Mouse (Mus musculus): ENCODE results near the gene Atg2b. TPM values are rescaled to one million over a fixed set of nuclear protein-coding genes. Genes with fewer than 3 reads are reported as not detected.

The Atg2b gene
- polyA plus RNA-seq, 1 experiment from 2014 or later: 17.7 TPM

DNA sequence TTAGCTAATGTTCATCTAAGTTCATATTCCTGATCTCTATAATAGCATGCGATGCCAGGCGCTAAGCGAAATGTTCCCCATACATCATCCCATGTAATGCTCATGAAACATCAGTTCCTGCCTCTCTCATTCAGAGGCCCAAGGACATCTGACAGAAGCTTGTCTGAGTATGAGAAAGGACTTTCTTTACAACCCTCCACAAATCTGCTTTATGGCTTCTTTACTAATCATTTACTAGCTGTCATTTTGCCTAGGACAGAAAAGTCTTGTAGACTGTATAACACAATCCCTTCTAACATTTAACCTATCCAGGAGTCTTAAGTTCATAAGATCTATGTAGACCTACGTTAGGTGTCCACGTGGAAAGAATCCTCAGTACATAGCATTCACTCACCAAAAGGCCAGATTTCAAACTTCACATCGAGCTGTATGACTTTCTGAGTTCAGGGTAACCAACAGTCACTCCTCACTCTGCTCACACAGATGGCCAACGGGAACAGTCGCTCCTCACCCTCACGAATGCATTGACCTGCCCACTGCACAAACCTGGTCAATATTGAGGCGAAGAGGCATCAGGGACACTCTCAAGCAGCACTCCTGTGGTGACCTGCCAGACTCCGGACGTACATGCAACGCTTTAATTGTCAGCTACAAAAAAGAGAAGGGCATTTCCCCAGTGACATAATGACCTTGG is 50.5 kb downstream of the Atg2b start:
- no peak overlapping the region for H3K4me3 ChIP-seq (ENCODE audit: low read depth, low read length)
- ATAC-seq (ENCODE audit: insufficient read depth): no peak
- H3K4me2 ChIP-seq: no peak overlapping the region
- 90% methylated on average over 13 of the region's 13 CpGs for WGBS
- DNase-seq: no peak
- H3K36me3 ChIP-seq (ENCODE audit: insufficient read depth): peaks cover 73% of the 10 kb centered on the region
- H3K27me3 ChIP-seq (ENCODE audit: insufficient read depth, low read length): no peaks in the 10 kb centered on the region
- no peaks in the 10 kb centered on the region for H3K4me1 ChIP-seq (ENCODE audit: insufficient read depth)
- no peaks in the 10 kb centered on the region for H3K9me3 ChIP-seq (ENCODE audit: low read depth, low read length)
- H3K27ac ChIP-seq (ENCODE audit: low read depth): no peak overlapping the region
- H3K9ac ChIP-seq: no peak overlapping the region
- no peak for TF ChIP-seq CTCF (IDR thresholded peaks at IDR 0.05; ENCODE audit: low read depth)

DNA sequence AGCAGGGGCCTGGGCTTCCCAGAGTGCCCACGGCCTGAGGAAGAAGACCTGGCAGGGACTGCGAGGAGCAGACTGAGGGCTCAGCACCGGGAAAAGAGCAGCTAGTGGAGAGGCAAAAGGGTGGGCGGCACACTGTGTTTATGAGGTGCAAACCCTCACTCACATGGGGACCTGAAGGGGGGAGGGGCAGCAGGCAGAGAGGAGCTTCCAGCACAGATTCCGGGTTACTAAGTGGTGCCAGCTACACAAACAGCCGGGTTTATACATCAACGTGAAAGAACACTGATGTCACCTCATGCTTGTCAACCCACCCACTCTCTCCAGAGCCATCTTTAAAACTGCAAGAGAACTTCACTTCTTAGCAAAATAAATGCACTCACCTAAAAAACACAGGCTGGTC is 59.2 kb downstream of the Atg2b start:
- TF ChIP-seq CTCF (IDR thresholded peaks at IDR 0.05; ENCODE audit: low read depth): no peak
- no peaks in the 10 kb centered on the region for H3K9me3 ChIP-seq (ENCODE audit: low read depth, low read length)
- H3K9ac ChIP-seq: no peak overlapping the region
- no peak overlapping the region for H3K4me2 ChIP-seq
- peaks cover 61% of the 10 kb centered on the region for H3K36me3 ChIP-seq (ENCODE audit: insufficient read depth)
- no peak overlapping the region for H3K27ac ChIP-seq (ENCODE audit: low read depth)
- DNase-seq (no peak), ATAC-seq (ENCODE audit: insufficient read depth) (no peak)
- H3K4me1 ChIP-seq (ENCODE audit: insufficient read depth): no peaks in the 10 kb centered on the region
- H3K27me3 ChIP-seq (ENCODE audit: insufficient read depth, low read length): no peaks in the 10 kb centered on the region
- 50% methylated on average over 7 of the region's 7 CpGs for WGBS
- no peak overlapping the region for H3K4me3 ChIP-seq (ENCODE audit: low read depth, low read length)

DNA sequence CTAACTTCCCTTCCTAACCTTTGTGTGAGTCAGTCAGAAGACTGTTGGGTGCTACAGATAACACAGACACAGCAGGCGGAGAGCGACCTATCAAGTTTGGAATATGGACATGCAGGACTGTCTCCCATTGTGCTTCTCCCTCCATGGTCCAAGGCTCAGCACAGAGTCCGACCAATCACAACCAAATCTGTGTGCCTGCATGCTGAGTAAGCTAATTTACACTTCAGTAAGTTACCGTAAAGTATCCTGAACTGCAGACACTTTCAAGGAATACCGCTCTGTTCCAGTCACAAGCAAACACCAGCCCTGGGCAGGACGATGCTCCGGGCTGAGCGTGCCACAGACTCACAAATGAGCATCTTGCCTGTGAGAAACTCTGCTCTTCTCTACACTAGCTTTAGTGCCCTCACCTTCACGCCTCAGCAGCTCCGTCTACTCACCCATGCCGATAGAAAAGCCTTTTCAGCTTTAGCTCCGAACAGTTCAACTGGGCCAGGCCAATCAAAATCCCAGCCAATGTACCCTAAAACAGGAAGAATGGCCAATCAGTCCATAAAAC is 62.0 kb downstream of the Atg2b start:
- WGBS: 91% methylated on average over 12 of the region's 12 CpGs
- H3K4me1 ChIP-seq (ENCODE audit: insufficient read depth): no peaks in the 10 kb centered on the region
- H3K9me3 ChIP-seq (ENCODE audit: low read depth, low read length): no peaks in the 10 kb centered on the region
- no peak overlapping the region for H3K9ac ChIP-seq
- DNase-seq: no peak
- H3K4me2 ChIP-seq: no peak overlapping the region
- no peaks in the 10 kb centered on the region for H3K27me3 ChIP-seq (ENCODE audit: insufficient read depth, low read length)
- ATAC-seq (ENCODE audit: insufficient read depth): no peak
- H3K4me3 ChIP-seq (ENCODE audit: low read depth, low read length): no peak overlapping the region
- peaks cover 75% of the 10 kb centered on the region for H3K36me3 ChIP-seq (ENCODE audit: insufficient read depth)
- no peak for TF ChIP-seq CTCF (IDR thresholded peaks at IDR 0.05; ENCODE audit: low read depth)
- H3K27ac ChIP-seq (ENCODE audit: low read depth): no peak overlapping the region

DNA sequence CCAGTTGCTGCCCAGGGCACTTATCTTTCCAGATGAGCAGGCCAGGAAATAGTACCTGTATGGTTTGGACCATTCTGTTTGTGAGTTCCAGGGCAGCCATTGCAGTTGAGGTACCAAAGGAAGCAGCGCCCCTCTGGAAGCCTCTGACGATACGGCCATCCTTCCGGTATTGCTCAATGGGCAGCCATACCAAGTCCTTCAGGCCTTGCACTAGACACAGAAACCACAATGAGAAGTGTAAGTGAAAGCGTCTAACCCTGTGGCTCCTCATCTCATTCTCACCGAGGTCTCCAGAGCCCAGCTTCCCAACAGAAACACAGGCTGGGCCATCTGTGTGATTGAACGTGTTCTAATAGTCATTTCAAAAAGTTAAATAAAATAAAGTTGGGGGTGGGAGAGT is 63.0 kb downstream of the Atg2b start:
- no peak for ATAC-seq (ENCODE audit: insufficient read depth)
- no peak overlapping the region for H3K4me3 ChIP-seq (ENCODE audit: low read depth, low read length)
- H3K36me3 ChIP-seq (ENCODE audit: insufficient read depth): peaks cover 76% of the 10 kb centered on the region
- 95% methylated on average over 7 of the region's 7 CpGs for WGBS
- H3K4me1 ChIP-seq (ENCODE audit: insufficient read depth): no peaks in the 10 kb centered on the region
- H3K4me2 ChIP-seq: no peak overlapping the region
- no peak for DNase-seq
- no peak for TF ChIP-seq CTCF (IDR thresholded peaks at IDR 0.05; ENCODE audit: low read depth)
- H3K27me3 ChIP-seq (ENCODE audit: insufficient read depth, low read length): no peaks in the 10 kb centered on the region
- H3K27ac ChIP-seq (ENCODE audit: low read depth): no peak overlapping the region
- H3K9me3 ChIP-seq (ENCODE audit: low read depth, low read length): no peaks in the 10 kb centered on the region
- H3K9ac ChIP-seq: no peak overlapping the region

DNA sequence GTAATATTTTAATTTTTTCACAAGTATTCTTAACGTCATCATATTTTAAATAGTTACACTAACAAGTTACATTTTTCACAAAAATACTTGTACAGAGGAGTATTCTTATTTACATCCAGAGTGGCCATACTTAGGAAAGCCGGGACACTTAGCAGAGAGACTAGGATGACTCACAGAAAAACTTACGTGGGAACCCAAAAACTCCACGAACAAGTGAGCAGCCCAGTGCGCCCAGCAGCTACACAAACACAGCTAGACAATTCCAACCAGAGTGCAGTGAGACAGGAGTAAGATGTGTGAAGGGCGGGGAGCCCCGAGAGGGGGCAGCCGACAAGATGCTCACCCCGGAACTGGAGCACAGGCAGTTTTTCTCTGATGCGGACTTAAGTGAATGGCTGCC is 71.5 kb downstream of the Atg2b start:
- no peak overlapping the region for H3K4me2 ChIP-seq
- 84% methylated on average over 10 of the region's 10 CpGs for WGBS
- no peaks in the 10 kb centered on the region for H3K4me1 ChIP-seq (ENCODE audit: insufficient read depth)
- peaks cover 34% of the 10 kb centered on the region for H3K36me3 ChIP-seq (ENCODE audit: insufficient read depth)
- no peak for ATAC-seq (ENCODE audit: insufficient read depth)
- no peak for DNase-seq
- H3K9me3 ChIP-seq (ENCODE audit: low read depth, low read length): no peaks in the 10 kb centered on the region
- no peak for TF ChIP-seq CTCF (IDR thresholded peaks at IDR 0.05; ENCODE audit: low read depth)
- no peak overlapping the region for H3K9ac ChIP-seq
- H3K27me3 ChIP-seq (ENCODE audit: insufficient read depth, low read length): no peaks in the 10 kb centered on the region
- no peak overlapping the region for H3K27ac ChIP-seq (ENCODE audit: low read depth)
- H3K4me3 ChIP-seq (ENCODE audit: low read depth, low read length): no peak overlapping the region

DNA sequence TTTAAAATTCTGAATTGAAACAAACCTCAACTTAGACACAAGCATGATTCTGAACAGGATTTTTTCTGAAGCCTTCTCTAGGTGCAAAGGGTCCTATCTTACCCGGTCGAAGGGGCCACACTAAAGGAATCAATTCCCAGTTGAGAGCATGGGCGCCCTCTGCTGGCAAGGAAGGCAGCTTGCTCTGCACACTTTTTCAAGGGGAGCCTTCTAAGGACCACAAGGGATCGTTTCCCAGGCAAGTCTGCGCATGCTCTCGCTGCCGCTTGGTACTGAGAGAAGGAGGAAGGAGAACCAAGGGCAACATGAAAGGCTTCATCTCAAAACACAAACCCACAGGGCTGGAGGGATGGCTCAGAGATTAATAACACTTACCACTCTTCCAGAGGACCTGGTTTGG is 73.3 kb downstream of the Atg2b start:
- DNase-seq (peak; percentile 91), ATAC-seq (ENCODE audit: insufficient read depth) (no peak)
- peak; percentile 87 for TF ChIP-seq CTCF (IDR thresholded peaks at IDR 0.05; ENCODE audit: low read depth)
- H3K9ac ChIP-seq: no peak overlapping the region
- no peak overlapping the region for H3K4me2 ChIP-seq
- WGBS: 21% methylated on average over 7 of the region's 7 CpGs
- H3K4me3 ChIP-seq (ENCODE audit: low read depth, low read length): no peak overlapping the region
- H3K4me1 ChIP-seq (ENCODE audit: insufficient read depth): no peaks in the 10 kb centered on the region
- no peaks in the 10 kb centered on the region for H3K9me3 ChIP-seq (ENCODE audit: low read depth, low read length)
- peaks cover 18% of the 10 kb centered on the region; the same call in 1 of the 2 replicates for H3K36me3 ChIP-seq (ENCODE audit: insufficient read depth)
- H3K27me3 ChIP-seq (ENCODE audit: insufficient read depth, low read length): no peaks in the 10 kb centered on the region
- H3K27ac ChIP-seq (ENCODE audit: low read depth): no peak overlapping the region

DNA sequence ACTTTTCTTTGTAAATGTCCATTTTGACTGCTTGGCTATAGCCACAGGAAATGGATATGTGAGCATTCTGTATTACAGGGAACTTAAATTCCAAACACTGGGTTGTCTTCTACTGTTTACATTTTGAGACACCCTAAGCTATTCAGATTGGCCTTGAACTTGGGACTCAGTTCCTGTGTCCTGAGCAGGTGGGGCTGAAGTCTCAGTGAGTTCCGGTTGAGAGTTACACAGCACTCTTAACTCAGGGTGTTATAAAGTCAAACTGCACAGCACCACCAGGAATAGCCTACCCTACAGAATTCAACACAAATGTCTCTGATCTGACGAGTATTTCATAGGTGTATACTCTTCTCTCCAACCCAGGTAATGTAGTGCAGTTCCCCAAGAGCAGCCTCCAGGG is 74.0 kb downstream of the Atg2b start:
- no peaks in the 10 kb centered on the region for H3K4me1 ChIP-seq (ENCODE audit: insufficient read depth)
- no peak for TF ChIP-seq CTCF (IDR thresholded peaks at IDR 0.05; ENCODE audit: low read depth)
- no peak overlapping the region for H3K27ac ChIP-seq (ENCODE audit: low read depth)
- WGBS: 75% methylated on average over 2 of the region's 2 CpGs
- DNase-seq: no peak
- peaks cover 12% of the 10 kb centered on the region; the same call in 1 of the 2 replicates for H3K36me3 ChIP-seq (ENCODE audit: insufficient read depth)
- no peak overlapping the region for H3K9ac ChIP-seq
- no peak overlapping the region for H3K4me3 ChIP-seq (ENCODE audit: low read depth, low read length)
- H3K9me3 ChIP-seq (ENCODE audit: low read depth, low read length): no peaks in the 10 kb centered on the region
- no peak; the same call in 1 of the 2 replicates for ATAC-seq (ENCODE audit: insufficient read depth)
- H3K27me3 ChIP-seq (ENCODE audit: insufficient read depth, low read length): no peaks in the 10 kb centered on the region
- H3K4me2 ChIP-seq: no peak overlapping the region
